Mouse (Mus musculus): ENCODE measurements around the gene Acox1.

The Acox1 gene

DNA sequence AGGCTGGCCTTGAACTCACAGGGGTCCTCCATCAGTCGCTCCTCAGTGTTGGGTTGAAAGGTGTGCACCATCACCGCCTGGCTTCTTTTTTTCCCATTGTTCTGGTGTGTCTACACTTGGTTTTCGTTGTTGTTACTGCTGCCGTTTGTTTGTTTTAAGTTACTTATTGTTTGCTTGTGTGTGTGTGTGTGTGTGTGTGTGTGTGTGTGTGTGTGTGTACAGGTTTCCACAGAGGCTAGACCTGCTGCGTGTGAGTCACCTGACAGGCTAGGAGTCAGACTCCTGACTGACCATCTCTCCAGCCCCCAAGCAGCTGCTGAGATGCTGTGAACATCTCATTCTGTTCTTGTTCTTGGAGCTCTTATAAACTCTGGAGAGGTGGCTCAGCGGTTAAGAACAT is 14.0 kb upstream of the Acox1 start:
- DNase-seq (ENCODE audit: inconsistent ontology term), result no peak

DNA sequence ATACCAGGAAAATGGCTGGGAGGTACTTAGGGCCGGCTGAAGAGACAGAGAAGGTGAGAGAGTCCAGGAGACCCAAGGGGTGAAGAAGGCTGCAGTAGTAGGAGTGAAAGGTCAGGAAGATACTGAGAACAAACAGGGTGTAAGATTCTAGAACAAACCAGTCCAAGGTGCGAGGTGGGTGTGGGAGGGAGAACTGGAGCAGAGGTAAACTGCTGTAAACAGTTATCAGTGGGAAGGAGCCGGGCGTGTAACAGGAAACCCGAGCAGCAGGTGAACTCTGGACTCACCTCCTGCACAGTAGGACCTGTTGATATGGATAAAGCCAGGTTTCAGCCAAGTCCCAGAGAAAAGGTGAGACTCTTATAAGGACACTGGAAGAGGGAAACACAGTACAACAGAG is 11.9 kb upstream of the Acox1 start:
- DNase-seq (ENCODE audit: inconsistent ontology term), result no peak

DNA sequence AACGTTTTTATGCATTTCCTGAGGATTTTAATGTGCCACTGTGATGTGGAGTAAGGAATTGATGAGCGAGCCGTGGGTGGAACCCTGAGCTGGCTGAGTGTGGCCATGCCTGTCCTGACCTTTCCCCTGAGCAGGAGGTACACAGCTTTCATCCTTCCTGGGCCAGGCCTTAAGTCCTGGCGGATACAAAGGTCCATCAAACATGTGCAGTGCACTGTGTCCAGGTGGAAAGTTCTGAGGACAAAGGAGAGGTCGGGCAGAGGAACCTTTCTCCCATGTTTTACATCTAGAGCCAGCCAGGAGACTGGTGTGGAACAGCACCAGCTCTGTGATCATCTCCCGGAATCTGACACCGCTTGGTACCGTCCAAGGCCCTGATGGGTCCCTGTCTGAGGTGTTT is 10.4 kb upstream of the Acox1 start:
- no peak for DNase-seq (ENCODE audit: inconsistent ontology term)

DNA sequence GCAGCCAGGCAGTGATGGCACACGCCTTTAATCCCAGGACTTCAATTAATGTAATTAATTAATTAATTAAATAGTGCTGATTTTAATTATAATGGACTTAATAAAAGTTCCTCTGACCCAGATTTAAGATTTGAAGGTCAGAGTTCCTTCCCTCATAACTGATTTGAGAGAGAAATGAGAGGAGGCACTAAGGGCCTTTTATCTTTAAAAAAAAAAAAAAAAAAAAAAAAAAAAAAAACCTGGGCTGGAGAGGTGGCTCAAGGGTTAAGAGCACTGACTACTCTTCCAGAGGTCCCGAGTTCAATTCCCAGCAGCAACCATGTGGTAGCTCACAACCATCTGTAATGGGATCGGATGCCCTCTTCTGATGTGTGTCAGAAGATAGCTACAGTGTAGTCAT is 9.8 kb upstream of the Acox1 start:
- DNase-seq (ENCODE audit: inconsistent ontology term), result no peak

DNA sequence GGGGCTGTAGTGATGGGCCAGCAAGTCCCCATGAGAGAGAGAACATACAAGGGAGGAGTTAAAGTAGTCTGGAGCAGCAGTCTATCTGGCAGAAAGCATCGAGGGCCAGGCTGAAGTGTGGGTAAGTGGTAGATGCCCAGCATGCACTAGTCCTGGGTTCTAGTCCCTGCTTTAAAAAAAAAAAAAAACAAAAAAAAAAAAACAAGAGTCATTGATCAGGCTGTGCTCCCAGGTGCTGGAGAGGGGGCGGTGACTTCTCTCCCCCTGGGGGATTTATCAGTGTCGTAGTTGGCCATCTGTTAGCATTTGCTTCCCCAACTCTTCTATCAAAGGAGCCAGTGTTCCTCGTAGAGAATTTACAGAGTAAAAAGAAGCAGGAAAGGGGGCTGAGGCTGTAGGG is 7.8 kb upstream of the Acox1 start:
- DNase-seq (ENCODE audit: inconsistent ontology term), result no peak

DNA sequence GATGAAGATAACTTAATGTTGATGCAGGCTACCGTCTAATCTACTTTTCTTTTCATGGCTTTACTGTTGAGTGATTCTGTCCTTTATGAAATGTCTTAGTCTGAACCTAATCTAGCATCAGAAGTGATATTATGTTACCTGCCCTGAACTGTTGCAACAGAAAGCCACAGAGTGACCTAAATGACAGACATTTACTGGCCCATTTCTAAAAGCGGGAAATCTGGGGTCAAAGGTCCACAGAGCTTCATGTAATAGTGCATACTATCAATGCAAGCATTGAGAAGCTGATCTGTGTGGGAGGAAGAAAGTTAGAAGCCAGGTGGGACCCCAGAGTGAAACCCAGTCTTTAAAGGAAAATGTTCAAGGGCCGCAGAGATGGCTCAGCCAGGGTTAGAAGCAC is 4.3 kb upstream of the Acox1 start:
- no peak for DNase-seq (ENCODE audit: inconsistent ontology term)

DNA sequence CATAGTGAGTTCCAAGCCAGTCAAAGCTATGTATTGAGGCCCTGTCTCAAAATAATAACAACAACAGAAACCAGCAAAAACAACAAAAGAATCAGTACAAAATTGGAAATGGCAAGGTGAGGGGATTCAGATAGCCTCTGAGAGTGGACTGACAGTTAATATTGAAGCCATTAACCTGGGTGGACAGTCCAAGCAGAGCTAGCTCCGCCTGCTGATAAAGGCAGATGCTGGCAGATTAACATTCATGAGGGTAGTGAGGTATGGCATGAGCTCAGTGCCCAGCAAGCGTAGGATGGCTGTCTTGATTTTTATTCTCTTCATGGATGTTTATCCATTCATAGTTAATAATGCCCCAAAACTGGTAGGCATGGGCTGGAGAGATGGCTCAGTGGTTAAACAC is 2.3 kb upstream of the Acox1 start:
- no peak for DNase-seq (ENCODE audit: inconsistent ontology term)

DNA sequence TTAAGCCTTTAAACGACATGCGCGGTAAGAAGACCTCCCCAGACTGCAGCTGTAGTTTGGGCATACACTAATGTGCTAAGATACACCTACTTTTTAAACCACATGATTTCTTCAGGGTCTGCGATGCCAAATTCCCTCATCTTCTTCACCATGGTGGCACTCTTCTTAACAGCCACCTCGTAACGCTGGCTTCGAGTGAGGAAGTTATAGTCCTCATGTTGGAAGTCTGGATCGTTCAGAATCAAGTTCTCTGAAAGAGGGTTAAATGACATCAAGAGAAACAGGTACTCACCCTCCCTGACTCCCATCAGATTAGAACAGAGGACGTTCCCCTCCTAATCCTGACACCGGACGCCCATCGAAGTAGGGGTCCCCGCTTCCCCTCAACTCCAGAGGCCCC is 713 bp downstream of the Acox1 start:
- no peak for DNase-seq (ENCODE audit: inconsistent ontology term)

DNA sequence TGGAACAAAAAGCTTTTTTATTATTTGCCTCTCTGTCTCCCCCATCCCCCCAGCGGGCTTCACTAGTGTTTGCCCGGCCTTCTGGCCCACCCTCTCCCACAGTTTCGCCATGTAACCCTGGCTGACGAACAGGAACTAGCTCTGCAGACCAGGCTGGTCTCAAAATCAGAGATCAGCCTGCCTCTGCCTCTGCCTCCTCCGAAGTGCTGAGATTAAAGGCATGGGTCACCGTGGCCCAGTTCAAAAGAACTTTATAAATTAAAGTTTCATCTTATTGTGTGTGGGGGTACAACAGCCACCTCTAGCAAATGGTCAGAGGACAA is 1.3 kb downstream of the Acox1 start:
- no peak for DNase-seq (ENCODE audit: inconsistent ontology term)

DNA sequence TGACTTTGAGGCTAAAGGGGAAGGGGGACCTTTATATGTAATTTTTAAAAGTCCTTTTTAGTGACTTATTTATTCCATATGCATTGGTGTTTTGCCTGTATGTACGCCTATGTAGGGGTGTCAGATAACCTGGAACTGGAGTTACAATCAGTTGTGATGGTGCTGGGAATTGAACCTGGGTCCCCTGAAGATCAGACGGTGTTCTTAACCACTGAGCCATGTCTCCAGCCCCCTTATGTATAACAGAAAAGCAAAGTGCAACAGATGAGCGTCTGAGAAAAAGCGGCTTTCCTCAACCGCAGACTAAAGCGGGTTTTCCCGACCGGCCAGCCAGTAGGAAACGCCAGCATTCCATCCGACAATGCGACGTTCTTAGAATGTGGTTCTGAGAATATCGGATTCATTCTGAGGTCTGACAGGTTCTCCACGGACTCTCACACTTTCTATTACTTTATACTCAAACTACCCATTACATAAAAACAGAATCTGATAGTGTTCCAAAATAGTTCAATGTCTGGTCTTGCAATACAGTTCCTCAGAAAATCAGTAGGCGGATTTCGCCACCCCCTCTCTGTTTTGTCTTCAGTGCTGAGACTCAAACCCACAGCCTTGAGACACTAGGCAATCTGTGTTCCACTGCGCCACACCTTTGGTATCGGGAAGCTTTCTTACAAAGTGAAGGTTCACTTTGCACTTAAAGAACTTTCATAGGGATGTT is 1.8 kb downstream of the Acox1 start:
- DNase-seq (ENCODE audit: inconsistent ontology term), result no peak

DNA sequence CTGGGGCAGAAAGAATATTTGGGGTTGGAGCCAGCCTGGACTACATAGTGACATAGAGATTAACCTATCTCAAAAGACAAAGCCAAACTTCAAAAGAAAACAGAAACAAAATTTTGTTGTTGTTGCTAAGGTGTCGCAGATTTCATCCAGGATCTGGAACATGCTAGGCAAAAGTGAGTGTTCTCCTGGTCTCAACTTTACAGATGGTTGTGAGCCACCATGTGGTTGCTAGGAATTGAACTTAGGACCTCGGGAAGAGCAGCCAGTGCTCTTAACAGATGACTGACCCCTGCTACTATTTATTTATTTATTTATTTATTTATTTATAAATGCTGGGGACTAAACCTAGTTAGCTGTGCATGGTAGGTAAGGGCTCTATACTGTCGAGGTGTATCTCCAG is 2.5 kb downstream of the Acox1 start:
- DNase-seq (ENCODE audit: inconsistent ontology term), result no peak

DNA sequence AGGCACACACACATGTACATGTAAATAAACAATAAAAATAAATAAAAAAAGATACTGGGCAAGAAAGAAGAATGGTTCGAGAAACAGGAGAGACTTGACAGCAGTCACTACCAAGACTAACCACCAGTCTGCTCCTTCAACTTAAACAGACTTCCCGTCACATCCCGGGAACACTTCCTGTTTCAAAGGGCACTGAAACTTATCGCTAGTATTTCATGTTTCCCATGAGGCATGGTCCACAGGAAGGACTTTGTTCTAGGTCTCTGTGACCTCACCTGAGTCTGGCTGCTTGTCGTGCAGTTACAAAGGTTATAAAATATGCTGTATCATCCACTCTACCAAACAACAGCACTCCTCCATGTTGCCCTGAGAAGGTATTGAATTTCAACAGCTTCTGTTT is 3.6 kb downstream of the Acox1 start:
- DNase-seq (ENCODE audit: inconsistent ontology term), result no peak

DNA sequence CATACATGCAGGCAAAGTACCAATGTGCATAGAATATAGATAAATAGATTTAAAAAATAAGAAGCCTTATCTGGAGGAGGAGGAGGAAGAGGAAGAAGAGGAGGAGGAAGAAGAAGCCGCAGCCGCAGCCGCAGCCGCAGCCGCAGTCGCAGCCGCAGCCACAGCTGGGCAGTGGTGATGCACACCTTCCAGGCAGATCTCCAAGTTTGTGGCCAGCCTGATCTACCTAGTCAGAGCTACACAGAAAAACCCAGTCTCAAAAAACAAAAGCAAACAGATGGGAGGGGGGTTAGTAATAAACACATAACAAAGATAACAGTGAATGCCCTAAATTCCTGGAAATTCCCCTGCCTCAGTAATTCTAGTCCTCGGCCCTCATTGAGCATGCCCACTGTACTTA is 4.2 kb downstream of the Acox1 start:
- no peak for DNase-seq (ENCODE audit: inconsistent ontology term)

DNA sequence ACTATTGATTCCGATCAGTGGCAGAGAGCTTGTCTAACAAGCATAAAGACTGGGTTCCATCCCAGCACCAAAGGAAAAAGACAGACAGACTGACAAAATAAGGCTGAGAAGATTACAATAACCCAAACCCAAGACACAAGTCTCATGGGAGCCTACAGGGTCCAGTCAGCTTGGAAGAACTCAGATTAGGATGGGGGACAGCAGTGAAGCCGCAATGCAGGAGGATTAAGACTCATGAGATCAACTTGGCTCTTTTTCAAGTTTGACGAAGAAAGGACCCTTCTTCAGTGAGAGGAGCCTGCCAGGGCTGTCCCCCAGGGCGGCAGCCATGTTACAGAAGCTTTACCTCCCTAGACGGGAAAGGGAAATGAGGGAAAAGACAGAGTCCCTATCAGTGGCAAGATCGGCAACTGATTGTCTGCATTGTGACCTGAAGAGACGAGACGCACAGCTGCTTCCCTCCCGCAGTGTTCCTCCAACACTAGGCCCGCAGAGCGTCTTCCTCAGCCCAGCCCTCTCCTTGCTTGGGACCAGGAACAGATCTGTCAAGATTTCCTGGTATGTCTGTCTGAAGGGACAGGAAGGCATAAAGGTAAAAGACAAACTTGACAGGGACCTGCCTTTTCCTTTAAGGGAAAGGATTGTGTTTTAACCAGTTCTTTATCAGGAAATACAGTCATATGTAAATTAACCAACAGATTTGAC is 11.5 kb downstream of the Acox1 start:
- DNase-seq (ENCODE audit: inconsistent ontology term), result no peak

DNA sequence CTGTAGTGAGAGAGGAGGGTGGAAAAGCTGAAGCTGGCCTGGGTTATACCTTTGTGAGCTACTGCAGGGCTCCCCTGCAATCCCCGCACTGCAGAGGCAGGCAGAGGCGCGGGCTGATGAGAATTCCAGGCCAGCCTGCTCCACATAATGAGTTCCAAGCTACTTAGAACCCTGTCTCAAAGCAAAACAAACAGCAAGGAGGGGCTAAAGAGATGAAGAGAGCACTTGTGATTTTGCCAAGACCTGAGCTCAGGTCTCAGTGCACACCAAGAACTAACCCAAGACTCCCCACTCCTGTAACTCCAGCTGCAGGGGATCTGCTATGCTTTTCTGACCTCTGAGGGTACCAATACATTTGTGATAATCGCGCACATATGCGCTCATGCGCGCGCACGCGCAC is 12.5 kb downstream of the Acox1 start:
- no peak for DNase-seq (ENCODE audit: inconsistent ontology term)

DNA sequence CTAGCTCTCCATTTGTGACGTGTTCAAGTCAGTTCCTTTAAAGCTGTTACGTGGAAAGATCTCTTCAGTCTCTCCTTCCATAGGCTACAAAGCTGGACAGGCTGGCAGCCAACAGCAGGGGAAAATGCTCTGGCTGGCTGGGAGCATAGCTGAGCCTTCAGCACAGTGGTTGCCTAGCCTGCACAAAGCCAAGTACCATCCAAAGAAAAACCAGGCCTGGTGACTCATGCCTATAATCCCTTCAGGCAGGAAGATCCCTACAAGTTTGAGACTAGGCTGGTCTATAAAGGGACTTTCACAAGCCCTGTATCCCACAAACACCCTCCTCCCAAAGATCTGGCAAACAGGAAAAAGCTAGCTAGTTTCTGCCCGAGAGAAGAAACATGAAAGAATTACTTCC is 13.0 kb downstream of the Acox1 start:
- DNase-seq (ENCODE audit: inconsistent ontology term), result peak; percentile 77

DNA sequence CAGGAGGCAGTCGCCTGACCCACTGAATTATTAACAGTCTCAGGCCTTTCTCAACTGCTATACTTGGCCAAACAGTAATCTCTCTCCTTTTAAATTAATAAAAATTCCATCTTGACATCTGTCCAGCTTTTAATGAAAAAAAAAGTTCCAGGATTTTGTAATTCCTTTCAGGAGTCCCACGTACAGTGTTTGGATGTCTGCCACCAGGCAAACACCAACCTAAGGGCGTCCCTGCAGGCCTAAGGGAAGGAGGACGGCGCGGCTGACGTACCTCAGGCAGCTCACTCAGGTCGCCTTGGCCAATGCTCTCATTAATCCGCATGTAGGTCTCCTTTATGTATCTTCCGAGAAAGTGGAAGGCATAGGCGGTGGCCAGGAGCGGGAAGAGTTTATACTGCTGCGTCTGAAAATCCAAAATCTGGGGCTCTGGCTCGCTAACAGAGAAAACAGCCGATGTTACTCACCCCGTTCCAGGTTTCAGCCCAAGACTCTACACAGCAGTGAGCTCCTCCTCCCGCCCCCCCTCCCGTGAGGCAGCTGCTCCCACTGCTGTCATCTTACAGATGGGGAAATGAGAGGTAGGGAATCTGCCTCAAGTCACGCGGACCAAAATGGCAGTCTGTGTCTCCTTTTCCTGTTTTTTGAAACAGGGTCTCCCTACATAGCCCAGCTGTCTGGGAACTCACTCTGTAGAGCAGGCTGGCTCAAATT is 20.3 kb downstream of the Acox1 start:
- no peak for DNase-seq (ENCODE audit: inconsistent ontology term)

DNA sequence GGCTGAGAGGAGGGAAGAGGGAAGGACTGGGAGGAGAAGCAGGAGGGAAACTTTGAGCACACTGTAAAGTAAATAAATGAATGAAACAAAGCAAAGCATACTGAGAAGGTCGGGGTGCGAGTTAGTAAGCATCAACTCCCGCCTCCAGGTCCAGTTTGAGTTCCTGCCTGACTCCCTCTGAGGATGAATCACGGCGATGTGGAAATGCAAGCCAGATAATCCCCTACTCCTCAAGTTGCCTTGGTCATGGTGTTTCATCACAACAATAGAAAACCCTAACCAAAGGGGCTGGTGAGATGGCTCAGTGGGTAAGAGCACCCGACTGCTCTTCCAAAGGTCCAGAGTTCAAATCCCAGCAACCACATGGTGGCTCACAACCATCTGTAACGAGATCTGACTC is 22.8 kb downstream of the Acox1 start:
- no peak for DNase-seq (ENCODE audit: inconsistent ontology term)

DNA sequence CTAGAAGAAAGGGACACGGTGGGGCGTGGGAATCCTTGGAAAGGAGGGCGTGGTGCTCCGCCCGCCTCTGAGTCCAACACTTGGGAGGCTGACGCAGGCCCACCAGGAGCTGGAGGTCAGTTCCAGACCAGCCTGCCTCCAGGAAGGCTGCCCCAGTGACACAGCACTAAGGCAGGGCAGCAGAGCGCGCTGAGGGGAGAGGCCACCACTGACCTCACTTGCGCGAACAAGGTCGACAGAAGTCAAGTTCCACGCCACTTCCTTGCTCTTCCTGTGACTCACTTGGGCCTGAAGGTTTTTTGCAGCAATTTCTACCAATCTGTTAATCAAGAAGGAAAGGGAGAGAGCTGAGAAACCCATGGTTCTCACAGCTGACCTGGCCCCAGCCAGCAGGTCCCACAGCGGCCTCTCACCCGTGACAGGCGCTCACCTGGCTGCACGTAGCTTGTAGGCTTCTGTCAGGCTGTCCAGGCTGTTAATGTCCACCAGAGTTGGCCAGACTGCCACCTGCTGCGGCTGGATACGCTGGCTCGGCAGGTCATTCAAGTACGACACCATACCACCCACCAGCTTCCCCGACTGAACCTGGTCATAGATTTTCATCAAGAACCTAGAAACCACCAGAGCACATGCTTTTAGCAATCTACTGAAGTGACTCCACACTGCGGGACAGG is 23.9 kb downstream of the Acox1 start:
- no peak for DNase-seq (ENCODE audit: inconsistent ontology term)

DNA sequence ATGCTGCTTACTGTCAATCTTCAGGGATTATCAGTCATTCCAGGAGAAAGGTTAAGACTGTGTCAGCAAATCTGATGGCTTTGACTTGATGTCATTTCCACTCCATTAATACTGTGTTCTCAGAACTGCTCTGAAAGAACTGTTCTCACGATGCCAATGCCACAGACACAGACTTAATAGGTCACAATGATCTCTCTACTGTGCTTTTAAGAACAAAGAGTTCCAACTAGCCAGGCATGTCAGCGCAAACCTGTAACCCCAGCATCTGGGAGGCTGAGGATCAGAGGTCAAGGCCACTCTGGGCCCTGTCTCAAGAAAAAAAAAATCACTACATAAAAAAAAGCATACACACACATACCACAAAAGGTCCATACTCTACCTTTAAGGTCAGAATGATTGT is 26.9 kb downstream of the Acox1 start:
- DNase-seq (ENCODE audit: inconsistent ontology term), result no peak

DNA sequence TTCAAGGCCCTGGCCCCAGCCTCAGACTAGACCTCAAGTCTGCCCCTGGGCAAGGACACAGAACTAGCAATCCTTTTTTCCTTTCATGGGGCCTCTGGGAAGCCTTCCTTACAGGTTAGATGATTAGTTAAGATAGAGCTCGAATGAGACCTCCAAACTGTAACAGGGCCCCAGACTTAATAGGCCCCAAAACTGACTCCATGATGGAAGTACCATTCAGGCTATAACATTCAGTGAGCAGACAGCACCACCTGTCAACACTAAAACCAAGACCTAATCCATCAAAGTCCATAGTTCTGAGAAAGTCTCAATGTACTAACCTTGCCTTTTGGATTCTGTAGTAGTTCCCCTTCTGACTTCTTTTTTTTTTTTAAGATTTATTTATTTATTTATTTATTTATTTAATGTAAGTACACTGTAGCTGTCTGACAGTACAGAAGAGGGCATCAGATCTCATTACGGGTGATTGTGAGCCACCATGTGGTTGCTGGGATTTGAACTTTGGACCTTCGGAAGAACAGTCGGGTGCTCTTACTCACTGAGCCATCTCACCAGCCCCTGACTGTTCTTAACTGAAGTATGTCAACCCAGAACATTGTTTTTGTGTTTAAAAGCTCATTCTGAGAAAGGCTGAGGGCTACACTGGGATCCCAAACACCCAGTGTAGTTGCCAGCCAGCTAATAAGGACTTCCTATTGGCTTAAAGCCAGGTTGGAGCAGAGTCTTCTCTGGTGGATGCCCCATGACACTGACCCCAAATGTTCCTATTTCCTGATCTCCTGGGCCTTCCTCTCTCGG is 28.6 kb downstream of the Acox1 start:
- no peak for DNase-seq (ENCODE audit: inconsistent ontology term)

DNA sequence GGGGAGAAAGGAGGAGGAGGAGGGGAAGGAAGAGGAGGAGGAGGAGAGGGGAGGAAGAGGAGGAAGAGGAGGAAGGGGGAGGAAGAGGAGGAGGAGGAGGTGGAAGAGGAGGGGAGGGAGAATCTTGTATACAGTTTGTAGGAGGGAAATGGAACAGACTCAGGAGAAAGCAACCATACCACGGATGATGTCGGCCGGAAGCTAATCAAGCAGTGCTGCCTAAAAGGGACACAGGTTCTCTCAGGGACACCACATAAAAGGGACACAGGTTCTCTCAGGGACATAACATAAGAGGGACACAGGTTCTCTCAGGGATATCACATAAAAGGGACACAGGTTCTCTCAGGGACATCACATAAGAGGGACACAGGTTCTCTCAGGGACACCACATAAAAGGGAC is 29.6 kb downstream of the Acox1 start:
- DNase-seq (ENCODE audit: inconsistent ontology term), result no peak

All from Muller cell, postnatal 12 days (primary cell).